Mouse (Mus musculus) ES-E14 (cell line): ENCODE measurements around the gene Mgrn1. TPM values are rescaled to one million over a fixed set of nuclear protein-coding genes. Genes with fewer than 3 reads are reported as not detected.

Experiments used
- DNase-seq: peaks from one replicate; pipeline ENCODE4 v3.0.0-alpha.2; 2013; ENCODE audit warnings: low read depth, low spot score
- H3K27ac ChIP-seq: 2 replicates; pipeline ENCODE4 v1.5.1; 2012; ENCODE audit warnings: low read depth, mild to moderate bottlenecking, low read length, moderate library complexity, mixed read lengths; ENCODE audit not compliant: poor library complexity, insufficient read depth, severe bottlenecking
- H3K36me3 ChIP-seq: 2 replicates; pipeline ENCODE4 v1.6.1; 2012; ENCODE audit warnings: mild to moderate bottlenecking, low read length, moderate library complexity, mixed read lengths; ENCODE audit not compliant: control insufficient read depth, poor library complexity, insufficient read depth, severe bottlenecking
- H3K4me1 ChIP-seq, 2 experiments: fragments of 150-350 bp in 1 of 2; sonication (generic) in 1 of 2; 2 replicates each; pipeline ENCODE4 v1.6.1; 2012; ENCODE audit warnings: low read length in 2 of 2, mild to moderate bottlenecking in 1 of 2, mixed read lengths in 1 of 2; ENCODE audit not compliant: control insufficient read depth in 2 of 2, insufficient read depth in 2 of 2, poor library complexity in 1 of 2
- H3K4me3 ChIP-seq, 2 experiments: fragments of 150-350 bp in 1 of 2; sonication (generic) in 1 of 2; 2 replicates each; pipeline ENCODE4 v1.5.1; 2012; ENCODE audit warnings: low read length in 2 of 2, low read depth in 1 of 2, mild to moderate bottlenecking in 1 of 2, mixed read lengths in 1 of 2; ENCODE audit not compliant: insufficient read depth in 1 of 2, poor library complexity in 1 of 2, severe bottlenecking in 1 of 2
- H3K9ac ChIP-seq: 2 replicates; pipeline ENCODE4 v1.6.1; 2012; ENCODE audit warnings: low read depth, mild to moderate bottlenecking, low read length, mixed read lengths; ENCODE audit not compliant: poor library complexity, insufficient read depth, severe bottlenecking
- H3K9me3 ChIP-seq: fragments of 150-350 bp; sonication (generic); 2 replicates; pipeline ENCODE4 v1.6.1; 2012; ENCODE audit warnings: low read depth, mild to moderate bottlenecking, low read length; ENCODE audit not compliant: control insufficient read depth, insufficient read depth
- CHD2 ChIP-seq: IDR thresholded peaks from 2 replicates; pipeline ENCODE4 v1.6.1; 2014; ENCODE audit warnings: mild to moderate bottlenecking, low read depth, low read length, inconsistent platforms
- HCFC1 ChIP-seq: IDR thresholded peaks from 2 replicates; pipeline ENCODE4 v1.6.1; 2012; ENCODE audit warnings: low read length, inconsistent platforms, borderline replicate concordance; ENCODE audit not compliant: insufficient read depth
- MAFK ChIP-seq: IDR thresholded peaks from 2 replicates; pipeline ENCODE4 v1.6.1; 2014; ENCODE audit warnings: mild to moderate bottlenecking, low read depth, low read length, inconsistent platforms; ENCODE audit not compliant: insufficient read depth
- ZC3H11A ChIP-seq: IDR thresholded peaks from 2 replicates; pipeline ENCODE4 v1.6.1; 2012; ENCODE audit warnings: low read depth, mild to moderate bottlenecking, inconsistent platforms, low read length, borderline replicate concordance
- ZNF384 ChIP-seq: IDR thresholded peaks from 2 replicates; pipeline ENCODE4 v1.6.1; 2012; ENCODE audit warnings: low read depth, low read length, inconsistent platforms
- in situ Hi-C, 2 experiments: fragments of 600-800 bp; cut with MboI; formaldehyde crosslinking; loops; one replicate each; pipeline ENCODE4 v1.15.1; 2025; ENCODE audit warnings: low sequenced_read_pairs in 2 of 2, inconsistent platforms in 1 of 2; ENCODE audit not compliant: unreplicated experiment in 2 of 2
- total RNA-seq: library from RNA; depleted of rRNA; stranded (reverse); fragments of 300-350 nt; gene quantifications from 2 replicates; pipeline ENCODE4 v1.2.3, GENCODE M21; 2012

Gene Mgrn1
- total RNA-seq, 1 experiment, result 24.0 TPM

- DNase-seq, result peak; percentile 75
- Histone ChIP-seq H3K4me1 (peaks cover 0 to 12% of the 10 kb centered on the region in 2 experiments; a peak in 2 of 4 replicates), H3K27ac (no peak overlapping the region), H3K9me3 (no peaks in the 10 kb centered on the region), H3K9ac (no peak overlapping the region), H3K36me3 (peaks cover 19% of the 10 kb centered on the region; the same call in 1 of the 2 replicates), H3K4me3 (no peak overlapping the region)
- TF ChIP-seq HCFC1 (no peak), ZC3H11A (peak; percentile 20; the same call in 1 of the 2 replicates), CHD2 (no peak), ZNF384 (peak; percentile 99), MAFK (no peak)
- in situ Hi-C loops, result no loop called here
These were observed 28.0 kb downstream of the Mgrn1 start for GRCm38 (mm10) chr16:4913783-4914735.

GRCm38 (mm10) chr16:4915931-4916330 lies 29.9 kb downstream of the Mgrn1 start:
- TF ChIP-seq ZC3H11A (no peak), CHD2 (no peak), HCFC1 (no peak), MAFK (no peak), ZNF384 (no peak)
- H3K4me1 ChIP-seq, result peaks cover 0 to 12% of the 10 kb centered on the region in 2 experiments; a peak in 2 of 4 replicates
- DNase-seq, result no peak
- H3K4me3 ChIP-seq, result no peak overlapping the region
- H3K9me3 ChIP-seq, result no peaks in the 10 kb centered on the region
- no peak overlapping the region for H3K27ac ChIP-seq
- peaks cover 13% of the 10 kb centered on the region; the same call in 1 of the 2 replicates for H3K36me3 ChIP-seq
- H3K9ac ChIP-seq, result no peak overlapping the region
- in situ Hi-C loops, result no loop called here

- no peak for TF ChIP-seq ZC3H11A
- peak; percentile 91 for TF ChIP-seq MAFK
- TF ChIP-seq HCFC1, result no peak
- TF ChIP-seq CHD2, result no peak
- in situ Hi-C loops, result no loop called here
- DNase-seq, result no peak
- Histone ChIP-seq H3K36me3 (peaks cover 12% of the 10 kb centered on the region; the same call in 1 of the 2 replicates), H3K9ac (no peak overlapping the region), H3K4me1 (peaks cover 0 to 12% of the 10 kb centered on the region in 2 experiments; a peak in 2 of 4 replicates), H3K4me3 (no peak overlapping the region), H3K27ac (no peak overlapping the region), H3K9me3 (no peaks in the 10 kb centered on the region)
These were observed 30.6 kb downstream of the Mgrn1 start for GRCm38 (mm10) chr16:4916608-4917007.

GRCm38 (mm10) chr16:4920556-4920955 lies 34.5 kb downstream of the Mgrn1 start:
- Histone ChIP-seq H3K36me3 (peaks cover 22% of the 10 kb centered on the region; the same call in 1 of the 2 replicates), H3K9me3 (no peaks in the 10 kb centered on the region), H3K4me1 (peaks cover 0 to 6% of the 10 kb centered on the region in 2 experiments; a peak in 1 of 4 replicates), H3K4me3 (no peak overlapping the region), H3K9ac (no peak overlapping the region), H3K27ac (no peak overlapping the region)
- DNase-seq, result no peak
- in situ Hi-C loops, result no loop called here
- TF ChIP-seq ZC3H11A (no peak), MAFK (no peak), HCFC1 (no peak), ZNF384 (no peak), CHD2 (no peak)
